Mouse (Mus musculus) myocyte (in vitro differentiated cells): ENCODE measurements at regions not wholly inside any gene's neighbourhood (a gene's known extent, or its start where the extent isn't known, plus 50 kb on each side); places are given as distances from the start of the nearest gene placed in this dataset.

Experiments used
- MAX ChIP-seq: IDR thresholded peaks from one replicate; pipeline ENCODE4 v1.6.1; 2011; ENCODE audit warnings: low read depth, mild to moderate bottlenecking, control low read depth
- MYOD1 ChIP-seq, 3 experiments: IDR thresholded peaks; one replicate each; pipeline ENCODE4 v1.6.1; 2011; ENCODE audit warnings: control low read depth in 2 of 3, low read depth in 2 of 3, mild to moderate bottlenecking in 2 of 3, moderate library complexity in 1 of 3; ENCODE audit not compliant: insufficient read length in 2 of 3, control insufficient read depth in 1 of 3
- POLR2A ChIP-seq: IDR thresholded peaks from one replicate; pipeline ENCODE4 v1.6.1; 2011; ENCODE audit warnings: low read depth, mild to moderate bottlenecking, control low read depth, moderate library complexity; ENCODE audit not compliant: insufficient read length
- TCF12 ChIP-seq: IDR thresholded peaks from one replicate; pipeline ENCODE4 v1.6.1; 2011; ENCODE audit warnings: mild to moderate bottlenecking, control low read depth; ENCODE audit not compliant: poor library complexity, insufficient read depth, severe bottlenecking
- USF1 ChIP-seq: IDR thresholded peaks from one replicate; pipeline ENCODE4 v1.6.1; 2011; ENCODE audit warnings: low read depth, mild to moderate bottlenecking, control low read depth, moderate library complexity

- TF ChIP-seq POLR2A (no peak), MAX (no peak), USF1 (no peak), TCF12 (no peak), MYOD1 (IDR thresholded peaks at IDR 0.05; ENCODE audit: control insufficient read depth in 1 of 3, insufficient read length in 2 of 3, low read depth in 2 of 3) (no peak)
Observed at GRCm38 (mm10) chr10:16443901-16444300, 1279.1 kb upstream of the Cited2 start.
